Mouse (Mus musculus) midbrain, embryonic 16.5 days (tissue): ENCODE data around the gene Gucy2g. TPM values are rescaled to one million over a fixed set of nuclear protein-coding genes. Genes with fewer than 3 reads are reported as not detected.

Experiments
- ATAC-seq: fragments of 200-750 bp; cut with Nextera tagmentation; 2 replicates; pipeline ENCODE4 v1.8.0; 2017; ENCODE audit warnings: moderate TSS enrichment
- H3K27ac ChIP-seq: fragments of 300-500 bp; sonication (generic); 2 replicates; pipeline ENCODE4 v1.5.1; 2014; ENCODE audit warnings: mild to moderate bottlenecking, low read length, mixed read lengths
- H3K27me3 ChIP-seq: fragments of 300-500 bp; sonication (generic); 2 replicates; pipeline ENCODE4 v1.6.1; 2014; ENCODE audit warnings: low read depth, low read length, mixed read lengths; ENCODE audit not compliant: control insufficient read depth, insufficient read depth
- H3K36me3 ChIP-seq: fragments of 300-500 bp; sonication (generic); 2 replicates; pipeline ENCODE4 v1.6.1; 2014; ENCODE audit warnings: mild to moderate bottlenecking, low read length, moderate library complexity, mixed read lengths; ENCODE audit not compliant: control insufficient read depth, insufficient read depth
- H3K4me1 ChIP-seq: fragments of 300-500 bp; sonication (generic); 2 replicates; pipeline ENCODE4 v1.6.1; 2014; ENCODE audit warnings: mild to moderate bottlenecking, low read length, mixed read lengths; ENCODE audit not compliant: control insufficient read depth, insufficient read depth
- H3K4me2 ChIP-seq: fragments of 300-500 bp; sonication (generic); 2 replicates; pipeline ENCODE4 v1.6.1; 2014; ENCODE audit warnings: mild to moderate bottlenecking, low read length, mixed read lengths
- H3K4me3 ChIP-seq: fragments of 300-500 bp; sonication (generic); 2 replicates; pipeline ENCODE4 v1.5.1; 2014; ENCODE audit warnings: low read depth, mild to moderate bottlenecking, low read length, moderate library complexity, mixed read lengths
- H3K9ac ChIP-seq: fragments of 300-500 bp; sonication (generic); 2 replicates; pipeline ENCODE4 v1.6.1; 2014; ENCODE audit warnings: low read depth, low read length, mixed read lengths
- H3K9me3 ChIP-seq: fragments of 300-500 bp; sonication (generic); replicated peaks from 2 replicates; pipeline ENCODE4 v1.6.1; 2014; ENCODE audit warnings: mild to moderate bottlenecking, low read length, mixed read lengths; ENCODE audit not compliant: control insufficient read depth, poor library complexity, severe bottlenecking
- WGBS: fragments of 180-500 bp; shearing (Covaris S2); extraction: QIAGEN DNeasy Blood & Tissue Kit; methylation state at CpG from one replicate; pipeline ENCODE4 v1.1.7; 2014; 5-methylcytosine and 5-hydroxymethylcytosine counted together
- polyA plus RNA-seq: library from polyadenylated mRNA; unstranded; fragments of >200 nt; fragmentation: Nextera tagmentation; extraction: Ambion mirVana; gene quantifications from 2 replicates; pipeline ENCODE4 v1.2.1, GENCODE M21; 2015

The Gucy2g gene
- polyA plus RNA-seq, 1 experiment from 2014 or later, result 0.05 TPM

- no peak overlapping the region for H3K4me3 ChIP-seq
- ATAC-seq, result no peak
- H3K27me3 ChIP-seq, result no peaks in the 10 kb centered on the region
- no peak overlapping the region for H3K9ac ChIP-seq
- H3K4me2 ChIP-seq, result no peak overlapping the region
- WGBS, result 49% methylated on average over 2 of the region's 2 CpGs
- H3K27ac ChIP-seq, result no peak overlapping the region
- H3K36me3 ChIP-seq, result no peaks in the 10 kb centered on the region
- H3K4me1 ChIP-seq, result peaks cover 2% of the 10 kb centered on the region; the same call in 1 of the 2 replicates
- H3K9me3 ChIP-seq, result no peaks in the 10 kb centered on the region
These were observed 49.4 kb downstream of the Gucy2g start for GRCm38 (mm10) chr19:55191596-55191995.

GRCm38 (mm10) chr19:55190065-55190464 lies 51.0 kb downstream of the Gucy2g start:
- Histone ChIP-seq H3K27me3 (no peaks in the 10 kb centered on the region), H3K36me3 (no peaks in the 10 kb centered on the region), H3K9ac (no peak overlapping the region), H3K4me1 (peaks cover 2% of the 10 kb centered on the region; the same call in 1 of the 2 replicates), H3K4me3 (no peak overlapping the region), H3K27ac (no peak overlapping the region), H3K4me2 (no peak overlapping the region), H3K9me3 (no peaks in the 10 kb centered on the region)
- WGBS, result 86% methylated on average over 5 of the region's 5 CpGs
- ATAC-seq, result no peak

- no peaks in the 10 kb centered on the region for H3K27me3 ChIP-seq
- no peaks in the 10 kb centered on the region for H3K9me3 ChIP-seq
- H3K27ac ChIP-seq, result no peak overlapping the region
- H3K9ac ChIP-seq, result no peak overlapping the region
- H3K4me2 ChIP-seq, result no peak overlapping the region
- no peaks in the 10 kb centered on the region for H3K4me1 ChIP-seq
- H3K4me3 ChIP-seq, result no peak overlapping the region
- WGBS, result 16% methylated on average over 3 of the region's 3 CpGs
- ATAC-seq, result peak; percentile 86
- H3K36me3 ChIP-seq, result no peaks in the 10 kb centered on the region
These were observed 55.4 kb downstream of the Gucy2g start for GRCm38 (mm10) chr19:55185651-55186050.

GRCm38 (mm10) chr19:55185074-55185473 lies 56.0 kb downstream of the Gucy2g start:
- no peak overlapping the region for H3K4me3 ChIP-seq
- no peaks in the 10 kb centered on the region for H3K27me3 ChIP-seq
- H3K36me3 ChIP-seq, result no peaks in the 10 kb centered on the region
- WGBS, result 27% methylated on average over 7 of the region's 7 CpGs
- H3K9ac ChIP-seq, result no peak overlapping the region
- H3K4me1 ChIP-seq, result no peaks in the 10 kb centered on the region
- H3K9me3 ChIP-seq, result no peaks in the 10 kb centered on the region
- no peak overlapping the region for H3K27ac ChIP-seq
- H3K4me2 ChIP-seq, result no peak overlapping the region
- peak; percentile 76; the same call in 1 of the 2 replicates for ATAC-seq

- H3K36me3 ChIP-seq, result no peaks in the 10 kb centered on the region
- H3K27me3 ChIP-seq, result no peaks in the 10 kb centered on the region
- H3K9ac ChIP-seq, result no peak overlapping the region
- 64% methylated on average over 7 of the region's 7 CpGs for WGBS
- no peak overlapping the region for H3K4me3 ChIP-seq
- no peaks in the 10 kb centered on the region for H3K4me1 ChIP-seq
- no peaks in the 10 kb centered on the region for H3K9me3 ChIP-seq
- no peak overlapping the region for H3K27ac ChIP-seq
- H3K4me2 ChIP-seq, result no peak overlapping the region
- ATAC-seq, result no peak
These were observed 56.6 kb downstream of the Gucy2g start for GRCm38 (mm10) chr19:55184442-55184841.

GRCm38 (mm10) chr19:55180433-55180832 lies 60.6 kb downstream of the Gucy2g start, which contains the start of gene Tectb:
TSS of gene Tectb (plus strand) at chr19:55180733.
- H3K9ac ChIP-seq, result no peak within 1 kb of the TSS
- H3K4me2 ChIP-seq, result no peak within 1 kb of the TSS
- 57% methylated on average over 5 of the region's 5 CpGs for WGBS
- no peaks in the 10 kb centered on the region for H3K9me3 ChIP-seq
- no peak for ATAC-seq
- H3K27ac ChIP-seq, result no peak within 1 kb of the TSS
- H3K36me3 ChIP-seq, result no peaks in the 10 kb centered on the region
- no peak within 1 kb of the TSS for H3K4me3 ChIP-seq
- H3K27me3 ChIP-seq, result no peaks in the 10 kb centered on the region
- H3K4me1 ChIP-seq, result no peaks in the 10 kb centered on the region

GRCm38 (mm10) chr19:55177143-55177542 lies 63.9 kb downstream of the Gucy2g start:
- Histone ChIP-seq H3K4me1 (no peaks in the 10 kb centered on the region), H3K36me3 (no peaks in the 10 kb centered on the region), H3K9ac (no peak overlapping the region), H3K4me2 (no peak overlapping the region), H3K4me3 (no peak overlapping the region), H3K9me3 (no peaks in the 10 kb centered on the region), H3K27me3 (no peaks in the 10 kb centered on the region), H3K27ac (no peak overlapping the region; the same call in 1 of the 2 replicates)
- 74% methylated on average over 3 of the region's 3 CpGs for WGBS
- no peak for ATAC-seq

- no peak for ATAC-seq
- WGBS, result 89% methylated on average over 1 of the region's 1 CpGs
- H3K9me3 ChIP-seq, result 0 out of 2 replicates have a peak, but pooled peaks cover 3% of the 10 kb centered on the region
- H3K27me3 ChIP-seq, result no peaks in the 10 kb centered on the region
- no peak overlapping the region for H3K4me3 ChIP-seq
- H3K36me3 ChIP-seq, result no peaks in the 10 kb centered on the region
- no peak overlapping the region for H3K27ac ChIP-seq
- H3K9ac ChIP-seq, result no peak overlapping the region
- no peak overlapping the region for H3K4me2 ChIP-seq
- no peaks in the 10 kb centered on the region for H3K4me1 ChIP-seq
These were observed 69.5 kb downstream of the Gucy2g start for GRCm38 (mm10) chr19:55171585-55171984.

- Histone ChIP-seq H3K9me3 (0 out of 2 replicates have a peak, but pooled peaks cover 3% of the 10 kb centered on the region), H3K4me1 (no peaks in the 10 kb centered on the region), H3K4me3 (no peak overlapping the region), H3K27me3 (no peaks in the 10 kb centered on the region), H3K36me3 (no peaks in the 10 kb centered on the region), H3K27ac (no peak overlapping the region), H3K9ac (no peak overlapping the region), H3K4me2 (no peak overlapping the region)
- no peak for ATAC-seq
These were observed 70.6 kb downstream of the Gucy2g start for GRCm38 (mm10) chr19:55170399-55170798.
